Mouse (Mus musculus) kidney, postnatal 0 days (tissue): ENCODE measurements around the gene Npr1. TPM values are rescaled to one million over a fixed set of nuclear protein-coding genes. Genes with fewer than 3 reads are reported as not detected.
A peak's percentile ranks its signal among the peaks of the same experiment; 100 is the strongest.

Experiments used
- ATAC-seq: fragments of 200-750 bp; cut with Nextera tagmentation; replicated peaks from 2 replicates; pipeline ENCODE4 v1.8.0; 2017; ENCODE audit warnings: low read depth, moderate number of reproducible peaks, moderate TSS enrichment, moderate library complexity; ENCODE audit not compliant: low FRiP score
- DNase-seq: peaks from one replicate; pipeline ENCODE4 v3.0.0-alpha.2; 2016; ENCODE audit warnings: low spot score
- H3K27ac ChIP-seq: fragments of 300-500 bp; sonication (generic); 2 replicates; pipeline ENCODE4 v1.5.1; 2014; ENCODE audit warnings: mild to moderate bottlenecking
- H3K27me3 ChIP-seq: fragments of 300-500 bp; sonication (generic); 2 replicates; pipeline ENCODE4 v1.6.1; 2014; ENCODE audit warnings: low read length, mixed read lengths; ENCODE audit not compliant: insufficient read depth
- H3K36me3 ChIP-seq: fragments of 300-500 bp; sonication (generic); 2 replicates; pipeline ENCODE4 v1.6.1; 2014; ENCODE audit warnings: low read length, mixed read lengths; ENCODE audit not compliant: insufficient read depth
- H3K4me1 ChIP-seq: fragments of 300-500 bp; sonication (generic); replicated peaks from 2 replicates; pipeline ENCODE4 v1.6.1; 2014; ENCODE audit warnings: antibody characterized with exemption, low read length, mixed read lengths; ENCODE audit not compliant: insufficient read depth
- H3K4me2 ChIP-seq: fragments of 300-500 bp; sonication (generic); 2 replicates; pipeline ENCODE4 v1.6.1; 2014; ENCODE audit warnings: mild to moderate bottlenecking, low read length, moderate library complexity, mixed read lengths
- H3K4me3 ChIP-seq: fragments of 300-500 bp; sonication (generic); replicated peaks from 2 replicates; pipeline ENCODE4 v1.5.1; 2014; ENCODE audit warnings: low read depth, low read length
- H3K9ac ChIP-seq: fragments of 300-500 bp; sonication (generic); 2 replicates; pipeline ENCODE4 v1.6.1; 2014; ENCODE audit warnings: low read depth, low read length
- H3K9me3 ChIP-seq: fragments of 300-500 bp; sonication (generic); replicated peaks from 2 replicates; pipeline ENCODE4 v1.6.1; 2016; ENCODE audit warnings: low read length, inconsistent platforms, mixed read lengths
- CTCF ChIP-seq: IDR thresholded peaks from 2 replicates; pipeline ENCODE4 v1.5.1; 2016; ENCODE audit warnings: antibody characterized with exemption, low read depth, mild to moderate bottlenecking, moderate library complexity
- WGBS: fragments of 180-500 bp; shearing (Covaris S2); extraction: QIAGEN DNeasy Blood & Tissue Kit; methylation state at CpG from one replicate; pipeline ENCODE4 v1.1.7; 2014; 5-methylcytosine and 5-hydroxymethylcytosine counted together
- polyA plus RNA-seq: library from polyadenylated mRNA; unstranded; fragments of >200 nt; fragmentation: Nextera tagmentation; extraction: Ambion mirVana; gene quantifications from 2 replicates; pipeline ENCODE4 v1.2.1, GENCODE M21; 2015

Gene Npr1
- polyA plus RNA-seq, 1 experiment from 2014 or later: 16.7 TPM

DNA sequence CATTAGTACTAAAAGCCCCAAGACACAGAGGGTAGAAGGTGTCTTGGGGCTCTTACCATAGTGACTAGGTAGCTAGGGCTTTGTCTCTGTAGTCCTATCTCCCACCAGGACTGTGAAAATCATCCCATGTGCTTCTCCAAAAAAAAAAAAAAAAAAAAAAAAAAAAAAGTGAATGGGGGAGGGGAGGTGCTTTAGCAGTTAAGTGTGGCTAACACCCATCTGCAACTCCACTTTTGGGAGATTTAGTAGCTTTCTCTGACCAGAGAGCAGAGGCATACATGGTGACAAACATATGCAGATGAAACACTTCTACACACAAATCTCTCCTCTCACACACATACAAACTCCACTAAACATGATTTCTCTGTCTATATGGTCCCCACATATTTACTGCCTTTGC lies 31.9 kb upstream of the Npr1 start:
- Histone ChIP-seq H3K4me1 (no peaks in the 10 kb centered on the region), H3K27me3 (no peaks in the 10 kb centered on the region), H3K4me2 (no peak overlapping the region), H3K27ac (no peak overlapping the region), H3K36me3 (peaks cover 34% of the 10 kb centered on the region), H3K4me3 (no peak overlapping the region), H3K9ac (no peak overlapping the region), H3K9me3 (no peaks in the 10 kb centered on the region)
- DNase-seq (no peak), ATAC-seq (no peak)
- TF ChIP-seq CTCF: no peak

DNA sequence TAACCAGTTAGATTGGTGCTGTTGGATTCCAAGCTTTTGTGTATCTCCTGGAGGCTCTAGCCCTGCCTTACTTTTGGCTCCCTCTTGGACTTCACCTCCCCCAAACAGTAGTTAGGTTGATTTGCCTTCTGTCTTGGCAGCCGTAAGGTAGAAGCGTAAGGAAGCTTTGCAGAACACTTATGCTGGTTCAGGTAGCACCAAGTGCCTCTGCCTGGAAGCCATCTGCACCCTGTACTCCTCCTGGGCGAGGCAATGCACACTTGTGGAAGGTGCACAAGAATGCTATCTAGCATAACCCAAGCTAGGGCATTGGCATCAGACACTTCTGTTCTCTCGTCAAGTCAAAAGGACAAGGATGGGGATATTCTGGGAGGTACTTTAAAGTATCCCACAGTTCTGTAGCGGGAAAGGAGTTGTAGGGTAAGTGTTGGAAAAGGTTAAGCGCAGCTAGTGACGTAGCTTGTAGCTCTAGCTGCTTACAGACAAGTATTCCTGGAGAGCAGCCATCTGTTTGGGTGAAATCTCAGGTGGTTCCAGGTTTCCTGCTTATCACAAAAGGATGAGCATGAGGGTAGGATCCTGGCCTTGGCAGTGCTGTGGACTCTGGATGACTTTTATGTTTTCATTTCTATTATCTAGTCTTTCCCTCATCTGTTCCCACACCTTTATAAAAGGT lies 30.3 kb upstream of the Npr1 start:
- WGBS: 89% methylated on average over 7 of the region's 7 CpGs
- Histone ChIP-seq H3K36me3 (peaks cover 28% of the 10 kb centered on the region), H3K4me3 (no peak overlapping the region), H3K27ac (no peak overlapping the region), H3K4me2 (no peak overlapping the region), H3K4me1 (no peaks in the 10 kb centered on the region), H3K27me3 (no peaks in the 10 kb centered on the region), H3K9ac (no peak overlapping the region), H3K9me3 (no peaks in the 10 kb centered on the region)
- ATAC-seq: no peak
- no peak for DNase-seq
- TF ChIP-seq CTCF: no peak

DNA sequence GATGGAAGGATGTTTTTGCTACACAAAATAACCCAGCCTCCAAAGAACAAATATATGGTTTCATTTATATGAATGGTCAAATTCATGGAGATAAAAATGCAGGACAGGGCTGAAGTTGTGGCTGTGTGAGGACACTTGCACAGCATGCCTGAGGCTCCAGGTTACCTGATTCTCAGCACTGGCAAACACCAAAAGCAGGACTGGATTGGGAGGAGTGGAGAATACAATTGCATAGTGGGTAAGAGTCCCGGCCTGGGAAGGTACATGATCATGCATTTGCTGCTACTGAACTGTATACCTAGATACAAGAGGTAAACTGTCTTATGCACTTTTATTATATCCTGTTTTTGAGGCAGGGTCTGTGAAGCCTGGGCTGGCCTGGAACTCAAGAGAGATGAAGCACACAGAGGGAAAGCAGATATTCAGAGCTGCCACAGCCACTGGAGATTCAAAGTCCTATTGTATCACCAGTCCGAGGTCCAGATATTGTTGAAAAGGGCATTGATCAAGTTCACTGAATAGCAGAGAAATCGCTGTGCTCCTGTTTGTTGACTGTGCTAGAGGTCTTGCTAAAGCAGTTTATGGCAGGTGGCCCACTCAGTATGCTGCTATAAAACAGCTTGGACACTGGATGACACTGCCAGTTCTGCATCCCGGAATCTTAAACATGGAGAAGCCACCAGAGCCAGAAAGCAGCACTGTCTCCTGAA lies 28.3 kb upstream of the Npr1 start:
- H3K9ac ChIP-seq: no peak overlapping the region
- no peak for TF ChIP-seq CTCF
- WGBS: 61% methylated on average over 4 of the region's 4 CpGs
- H3K4me2 ChIP-seq: no peak overlapping the region
- peaks cover 19% of the 10 kb centered on the region; the same call in 1 of the 2 replicates for H3K36me3 ChIP-seq
- ATAC-seq (no peak), DNase-seq (no peak)
- no peak overlapping the region for H3K4me3 ChIP-seq
- no peaks in the 10 kb centered on the region for H3K4me1 ChIP-seq
- no peaks in the 10 kb centered on the region for H3K27me3 ChIP-seq
- no peaks in the 10 kb centered on the region for H3K9me3 ChIP-seq
- H3K27ac ChIP-seq: no peak overlapping the region

DNA sequence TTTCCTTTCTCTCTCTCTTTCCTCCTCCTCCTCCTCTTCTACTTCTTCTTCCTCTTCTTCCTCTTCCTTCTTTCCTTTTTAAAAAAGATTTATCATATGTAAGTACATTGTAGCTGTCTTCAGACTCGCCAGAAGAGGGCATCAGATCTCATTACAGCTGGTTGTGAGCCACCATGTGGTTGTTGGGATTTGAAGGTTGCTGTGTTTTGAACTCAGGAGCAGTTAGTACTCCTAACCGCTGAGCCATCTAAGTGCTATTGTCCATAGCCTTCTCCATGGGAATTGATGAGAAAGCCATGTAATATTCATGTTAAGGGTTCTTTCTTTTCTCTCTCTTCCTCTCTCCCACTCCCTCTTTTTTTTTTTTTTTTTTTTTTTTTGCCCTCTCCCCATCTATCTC lies 25.7 kb upstream of the Npr1 start:
- no peak overlapping the region for H3K9ac ChIP-seq
- no peaks in the 10 kb centered on the region for H3K9me3 ChIP-seq
- peak; percentile 48; the same call in 1 of the 2 replicates for TF ChIP-seq CTCF
- 38% methylated on average over 2 of the region's 2 CpGs for WGBS
- no peak; the same call in 1 of the 2 replicates for ATAC-seq
- no peaks in the 10 kb centered on the region for H3K4me1 ChIP-seq
- peaks cover 14% of the 10 kb centered on the region; the same call in 1 of the 2 replicates for H3K36me3 ChIP-seq
- H3K4me2 ChIP-seq: no peak overlapping the region
- H3K27me3 ChIP-seq: no peaks in the 10 kb centered on the region
- DNase-seq: peak; percentile 43
- H3K27ac ChIP-seq: no peak overlapping the region
- no peak overlapping the region for H3K4me3 ChIP-seq

DNA sequence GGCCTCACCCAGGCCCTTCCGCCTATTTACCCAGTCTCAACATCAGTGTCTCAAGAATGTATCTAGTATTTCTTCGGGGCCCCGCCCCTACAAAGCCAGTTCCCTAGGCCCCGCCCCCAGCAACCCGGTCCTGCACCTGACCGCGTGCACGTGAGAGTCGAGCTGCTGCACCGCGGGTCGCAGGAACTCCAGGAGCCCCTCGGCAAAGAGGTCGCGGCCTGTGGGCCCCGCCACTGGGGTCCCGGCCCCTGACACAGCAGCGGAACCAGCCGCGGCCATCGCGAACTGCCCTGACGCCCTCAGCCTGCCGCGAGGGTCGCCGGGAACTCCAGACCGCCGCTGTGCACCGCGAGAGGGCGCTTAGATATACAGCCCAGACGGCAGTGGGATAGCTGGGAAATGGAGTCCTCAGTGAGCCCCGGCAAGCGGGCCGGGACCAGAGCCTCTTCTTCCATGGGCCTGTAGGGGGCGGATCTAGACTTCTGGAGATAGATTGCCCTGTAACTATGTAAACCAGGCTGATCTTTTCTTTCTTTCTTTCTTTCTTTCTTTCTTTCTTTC lies 25.1 kb upstream of the Npr1 start, which contains the start of gene Snapin:
TSS of gene Snapin (minus strand) at position 338 of the 561 bp plus-strand sequence.
- H3K27ac ChIP-seq: peak within 1 kb of the TSS; percentile 86
- ATAC-seq (peak; percentile 98), DNase-seq (peak; percentile 99)
- no peaks in the 10 kb centered on the region for H3K9me3 ChIP-seq
- no peaks in the 10 kb centered on the region for H3K27me3 ChIP-seq
- WGBS: under 1% methylated on average over 37 of the region's 37 CpGs
- peaks cover 15% of the 10 kb centered on the region; the same call in 1 of the 2 replicates for H3K36me3 ChIP-seq
- no peaks in the 10 kb centered on the region for H3K4me1 ChIP-seq
- H3K9ac ChIP-seq: peak within 1 kb of the TSS; percentile 85
- TF ChIP-seq CTCF: peak; percentile 95
- peak within 1 kb of the TSS; percentile 68 for H3K4me2 ChIP-seq
- peak within 1 kb of the TSS; percentile 81 for H3K4me3 ChIP-seq

DNA sequence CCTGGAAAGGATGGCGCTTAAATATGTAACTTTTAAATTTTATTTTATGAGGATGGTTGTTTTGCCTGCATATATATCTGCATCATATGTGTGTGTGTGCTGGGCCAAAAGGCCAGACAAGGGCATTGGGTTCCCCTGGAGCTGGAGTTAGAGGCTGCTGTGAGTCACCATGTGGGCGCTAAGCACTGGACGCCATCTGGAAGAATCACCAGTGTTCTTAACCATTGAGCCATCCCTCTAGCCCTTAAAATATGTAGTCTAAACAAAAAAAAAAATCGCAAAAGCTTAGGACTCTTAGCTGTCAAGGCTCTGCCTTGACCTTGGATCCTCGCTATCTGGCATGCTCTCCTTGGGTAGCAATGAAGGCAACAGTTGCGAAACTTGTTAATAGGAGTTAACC lies 22.9 kb upstream of the Npr1 start:
- Histone ChIP-seq H3K4me2 (no peak overlapping the region), H3K4me3 (no peak overlapping the region)

More for the DNA sequence above, 22.9 kb upstream of the Npr1 start:
- ATAC-seq: no peak
- WGBS: 85% methylated on average over 6 of the region's 6 CpGs
- no peak for TF ChIP-seq CTCF
- no peaks in the 10 kb centered on the region for H3K9me3 ChIP-seq
- no peak overlapping the region for H3K9ac ChIP-seq
- DNase-seq: no peak
- no peak overlapping the region for H3K27ac ChIP-seq
- no peaks in the 10 kb centered on the region for H3K4me1 ChIP-seq
- no peaks in the 10 kb centered on the region for H3K27me3 ChIP-seq
- peaks cover 34% of the 10 kb centered on the region for H3K36me3 ChIP-seq
